Mouse (Mus musculus) gastrocnemius, postnatal 25 days (tissue): ENCODE results near the gene Bcl7a. TPM values are rescaled to one million over a fixed set of nuclear protein-coding genes. Genes with fewer than 3 reads are reported as not detected.

ENCODE experiments used
- DNase-seq: peaks from one replicate; pipeline ENCODE4 v3.0.0; 2022
- total RNA-seq, 2 experiments: library from RNA; stranded (reverse); gene quantifications; 1 replicate in 1 of 2; 2 replicates in 1 of 2; pipeline ENCODE4 v1.2.3; 2021

Gene Bcl7a
- total RNA-seq, 2 experiments from 2014 or later, result 8.4 to 8.6 TPM

DNA sequence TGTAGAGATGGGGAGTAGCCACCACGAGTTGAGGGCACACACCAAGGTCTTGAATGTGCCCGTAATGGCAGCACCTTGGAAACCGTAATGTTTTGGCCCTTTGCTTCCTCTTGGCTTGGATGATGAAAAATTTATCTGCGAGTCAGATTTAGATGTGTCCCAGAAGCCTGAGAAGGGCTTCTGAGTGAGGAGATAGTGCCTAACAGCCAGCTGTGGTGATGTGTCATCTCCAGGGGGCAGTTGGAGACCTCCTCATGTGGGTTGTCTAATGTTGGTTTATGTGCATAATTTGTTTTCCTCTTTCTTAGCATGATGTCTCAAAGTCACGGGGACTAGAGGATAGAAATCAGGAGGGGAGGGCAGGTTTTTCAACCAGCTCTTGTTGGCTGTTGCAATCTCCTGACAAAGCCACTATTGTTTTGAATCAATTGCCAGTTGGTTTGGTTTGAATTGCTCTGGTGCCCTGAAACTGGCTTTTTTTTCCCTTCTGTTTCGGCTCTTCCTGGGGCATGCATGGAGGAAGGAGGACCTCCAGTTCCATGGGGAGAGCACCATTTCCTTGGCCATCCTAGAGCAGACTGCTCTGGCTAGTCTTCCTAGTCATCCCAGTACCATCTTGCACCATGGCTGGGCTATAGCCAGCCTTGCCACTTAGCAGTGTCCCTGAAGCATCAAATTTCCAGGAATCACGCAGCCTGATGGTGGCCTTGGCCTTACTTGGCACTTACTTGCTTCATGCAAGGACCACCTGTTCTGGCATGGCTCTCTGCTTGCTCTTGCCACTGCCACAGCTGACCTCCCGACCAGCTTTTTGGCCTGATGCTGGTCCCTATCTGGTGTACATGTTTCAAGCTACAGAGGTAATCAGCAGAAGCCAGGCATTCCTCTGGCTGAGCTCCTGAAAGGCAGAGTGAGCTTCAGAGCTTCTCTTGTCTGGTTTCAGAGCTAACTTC is 73.2 kb downstream of the Bcl7a start:
- peak; percentile 79 for DNase-seq

DNA sequence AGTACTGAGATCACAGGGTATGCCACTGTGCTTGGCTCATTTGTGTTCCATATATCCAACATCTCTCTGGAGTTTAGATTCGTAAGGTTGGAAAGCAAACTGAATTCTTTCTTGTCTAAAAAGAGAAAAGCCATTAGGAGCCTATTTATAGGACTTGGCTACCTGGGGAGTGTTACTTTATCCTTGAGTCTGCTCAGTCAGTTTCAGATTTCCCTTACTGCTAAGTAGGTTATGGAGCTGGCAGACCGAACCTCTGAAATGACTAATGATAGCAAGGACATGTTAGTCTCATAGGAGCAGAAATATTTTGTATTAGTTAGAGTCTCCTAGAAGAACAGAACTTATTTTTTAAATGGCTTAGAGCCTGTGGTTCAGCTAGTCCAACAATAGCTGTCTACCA is 80.3 kb downstream of the Bcl7a start:
- no peak for DNase-seq

Other genes with a start within 250 kb of the Bcl7a start
- under 1 TPM; 0.23 to 0.38 TPM for gene Rhof, start 211.1 kb upstream of the Bcl7a start, total RNA-seq
- gene Setd1b, start 201.6 kb upstream of the Bcl7a start, total RNA-seq, result 1 to 10 TPM; 8.1 to 9.6 TPM
- 10 to 100 TPM; 14.2 to 15.2 TPM for gene Psmd9, start 174.4 kb upstream of the Bcl7a start, total RNA-seq
- gene Hpd, start 161.1 kb upstream of the Bcl7a start, total RNA-seq, result not detected
- 1 to 10 TPM; 1.1 to 1.9 TPM for gene Wdr66, start 91.7 kb upstream of the Bcl7a start, total RNA-seq
- gene Mlxip, start 51.0 kb downstream of the Bcl7a start, total RNA-seq, result 10 to 100 TPM; 54.5 TPM
- gene Lrrc43, start 145.5 kb downstream of the Bcl7a start, total RNA-seq, result not detected
- gene Il31, start 145.7 kb downstream of the Bcl7a start, total RNA-seq, result not detected
- gene B3gnt4, start 166.6 kb downstream of the Bcl7a start, total RNA-seq, result not detected
- 10 to 100 TPM; 40.6 to 43.9 TPM for gene Diablo, start 180.3 kb downstream of the Bcl7a start, total RNA-seq
- gene Gm49027, start 181.7 kb downstream of the Bcl7a start, total RNA-seq, result under 1 TPM in 1 of 2 experiments, not detected in 1; 0.83 TPM
- 10 to 100 TPM; 22.2 to 28.3 TPM for gene Vps33a, start 229.2 kb downstream of the Bcl7a start, total RNA-seq